ENCODE assay signal across 31 mouse cellular contexts in genomic region chr13:59945631-59946030, GRCm38 (mm10).
"Had no signal": no experiment of that assay in that cellular context is flagged by ENCODE, and none has a peak within 500 bp of the region (broad histone marks: within the 10 kb centered on the region; RNA-seq: fewer than 3 reads in every experiment).

No protein-coding gene starts in this region.

- H3K9me3 ChIP-seq: limb, embryonic 10.5 days; limb, embryonic 12.5 days; limb, embryonic 13.5 days; limb, embryonic 15.5 days; liver, embryonic 12.5 days; liver, embryonic 13.5 days; liver, embryonic 15.5 days; lung, embryonic 15.5 days; megakaryocyte, embryonic 14.5 days; midbrain, embryonic 10.5 days; midbrain, embryonic 12.5 days; midbrain, embryonic 13.5 days; midbrain, embryonic 15.5 days; neural tube, embryonic 12.5 days had no signal

- H3K4me3 ChIP-seq: left cerebral cortex, adult 2 months; limb, embryonic 10.5 days; limb, embryonic 12.5 days; limb, embryonic 13.5 days; limb, embryonic 15.5 days; liver, embryonic 12.5 days; liver, embryonic 13.5 days; liver, embryonic 15.5 days; lung, embryonic 15.5 days; megakaryocyte, embryonic 14.5 days; midbrain, embryonic 10.5 days; midbrain, embryonic 12.5 days; midbrain, embryonic 13.5 days; midbrain, embryonic 15.5 days; myocyte; neural tube, embryonic 12.5 days had no signal

- H3K4me1 ChIP-seq: liver, embryonic 12.5 days; liver, embryonic 13.5 days; liver, embryonic 15.5 days; megakaryocyte, embryonic 14.5 days had no signal

- H3K27me3 ChIP-seq: limb, embryonic 12.5 days; limb, embryonic 13.5 days; neural tube, embryonic 12.5 days had no signal

- H3K9ac ChIP-seq: limb, embryonic 12.5 days; limb, embryonic 13.5 days; limb, embryonic 15.5 days; liver, embryonic 12.5 days; liver, embryonic 13.5 days; liver, embryonic 14.5 days; liver, embryonic 15.5 days; liver, postnatal 0 days; lung, embryonic 14.5 days; lung, embryonic 15.5 days; midbrain, embryonic 12.5 days; midbrain, embryonic 13.5 days; midbrain, embryonic 15.5 days; neural tube, embryonic 12.5 days had no signal

- DNase-seq: left cerebral cortex, postnatal 4 days; liver; liver, embryonic 13.5 days; liver, postnatal 0 days; lung, adult 18-20 months; lung, adult 2 months; lung, embryonic 14.5 days; lung, postnatal 10 days; lung, postnatal 14 days; lung, postnatal 36 days; lung, postnatal 4 days; midbrain, embryonic 14.5 days had no signal

- H3K36me3 ChIP-seq: limb, embryonic 10.5 days; limb, embryonic 12.5 days; limb, embryonic 13.5 days; limb, embryonic 15.5 days; liver, embryonic 12.5 days; liver, embryonic 13.5 days; liver, embryonic 15.5 days; lung, embryonic 15.5 days; midbrain, embryonic 10.5 days; midbrain, embryonic 12.5 days; midbrain, embryonic 13.5 days; midbrain, embryonic 15.5 days; neural tube, embryonic 12.5 days had no signal

- H3K27ac ChIP-seq: left cerebral cortex, adult 2 months; limb, embryonic 10.5 days; limb, embryonic 12.5 days; limb, embryonic 13.5 days; limb, embryonic 15.5 days; liver, embryonic 12.5 days; liver, embryonic 13.5 days; liver, embryonic 14.5 days; liver, embryonic 15.5 days; lung, embryonic 15.5 days; macrophage; midbrain, embryonic 10.5 days; midbrain, embryonic 12.5 days; midbrain, embryonic 13.5 days; midbrain, embryonic 15.5 days; neural tube, embryonic 12.5 days had no signal

- H3K4me2 ChIP-seq: limb, embryonic 12.5 days; limb, embryonic 13.5 days; limb, embryonic 15.5 days; liver, embryonic 11.5 days; liver, embryonic 12.5 days; liver, embryonic 13.5 days; liver, embryonic 15.5 days; lung, embryonic 14.5 days; lung, embryonic 15.5 days; midbrain, embryonic 12.5 days; midbrain, embryonic 13.5 days; midbrain, embryonic 15.5 days; neural tube, embryonic 12.5 days had no signal

- ATAC-seq: liver, embryonic 12.5 days; liver, postnatal 0 days; lung, postnatal 0 days; midbrain, embryonic 13.5 days; midbrain, embryonic 15.5 days had no signal
